Mouse (Mus musculus): ENCODE results near the gene Nfatc2.

Nfatc2 gene

GRCm38 (mm10) chr2:168577381-168577780 lies 24.1 kb downstream of the Nfatc2 start:
- DNase-seq, result no peak

DNA sequence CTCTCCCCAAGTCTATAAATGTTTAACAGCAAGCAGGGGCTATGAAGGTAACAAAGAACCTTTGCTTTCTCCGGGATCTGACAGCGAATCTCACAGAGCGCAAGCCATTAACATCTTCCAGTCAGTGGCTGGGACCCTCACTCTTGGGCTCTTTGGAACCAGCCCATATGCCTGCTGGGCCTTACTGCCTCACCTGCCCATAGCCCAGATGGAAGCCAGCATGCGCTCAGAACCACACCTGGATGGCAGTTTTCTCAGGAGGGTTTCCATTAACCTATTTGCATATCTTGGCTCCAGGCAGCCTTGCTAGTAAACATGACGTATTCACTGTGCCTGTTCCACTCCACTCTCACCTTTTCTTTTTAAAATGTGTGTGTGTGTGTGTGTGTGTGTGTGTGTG lies 25.6 kb downstream of the Nfatc2 start:
- peak; percentile 42 to 48 for DNase-seq

GRCm38 (mm10) chr2:168574934-168575333 lies 26.5 kb downstream of the Nfatc2 start:
- DNase-seq, result peak; percentile 51

- DNase-seq, result no peak
These were observed 27.6 kb downstream of the Nfatc2 start for GRCm38 (mm10) chr2:168573866-168574265.

- no peak for DNase-seq
These were observed 30.2 kb downstream of the Nfatc2 start for GRCm38 (mm10) chr2:168571241-168571640.

DNA sequence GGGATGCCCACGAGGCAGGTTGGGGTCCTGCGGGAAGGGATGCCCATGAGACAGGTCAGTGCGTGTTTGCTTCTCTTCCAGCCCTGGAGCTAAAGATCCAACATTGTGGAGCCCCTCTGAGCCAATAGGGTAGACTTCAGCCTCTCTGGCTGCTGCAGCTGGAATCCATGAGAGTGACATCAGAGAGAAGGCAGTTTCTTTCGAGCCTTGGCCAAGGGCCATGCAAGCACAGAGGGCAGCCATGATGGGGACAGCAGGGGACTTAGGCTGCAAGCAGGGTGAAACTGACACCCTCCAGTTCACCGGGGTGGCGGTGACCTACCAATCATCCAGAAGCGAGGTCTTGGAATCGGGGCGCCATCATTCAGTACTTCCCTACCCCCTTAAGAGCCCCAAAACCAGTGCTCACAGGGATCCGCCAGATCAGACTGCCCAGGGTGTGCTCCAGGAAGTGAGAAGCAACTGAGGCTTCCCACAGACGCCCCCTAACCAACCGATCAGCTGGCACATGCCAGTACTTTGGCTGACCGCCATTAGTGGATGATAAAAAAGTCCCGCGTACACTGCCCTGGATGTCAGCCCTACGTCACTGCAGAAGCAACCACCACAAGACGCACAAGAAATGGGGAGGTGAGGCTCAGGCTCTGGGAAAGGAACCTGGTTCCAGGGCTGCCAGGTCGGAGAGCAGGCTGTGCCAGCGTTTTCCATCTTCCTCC lies 35.8 kb downstream of the Nfatc2 start:
- no peak for DNase-seq

- no peak for DNase-seq
These were observed 38.3 kb downstream of the Nfatc2 start for GRCm38 (mm10) chr2:168563184-168563583.

DNA sequence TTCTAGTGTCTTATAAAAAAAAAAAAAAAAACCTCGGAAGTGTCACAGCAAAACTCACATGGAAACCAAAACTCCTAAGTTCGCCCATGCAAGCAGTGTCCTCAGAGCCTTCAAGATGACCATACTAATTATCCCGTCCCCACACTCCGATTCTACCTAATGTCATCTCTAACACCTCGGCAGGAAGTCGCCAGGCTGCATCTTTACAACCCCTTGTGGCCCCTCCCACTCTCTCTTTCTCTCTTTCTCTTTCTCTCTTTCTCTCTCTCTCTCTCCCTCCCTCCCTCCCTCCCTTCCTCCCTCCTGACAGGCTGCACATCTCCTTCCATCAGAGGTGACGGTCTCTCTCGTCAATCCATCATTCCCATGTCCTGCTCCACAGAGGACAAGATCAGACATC lies 44.4 kb downstream of the Nfatc2 start:
- no peak for DNase-seq

DNA sequence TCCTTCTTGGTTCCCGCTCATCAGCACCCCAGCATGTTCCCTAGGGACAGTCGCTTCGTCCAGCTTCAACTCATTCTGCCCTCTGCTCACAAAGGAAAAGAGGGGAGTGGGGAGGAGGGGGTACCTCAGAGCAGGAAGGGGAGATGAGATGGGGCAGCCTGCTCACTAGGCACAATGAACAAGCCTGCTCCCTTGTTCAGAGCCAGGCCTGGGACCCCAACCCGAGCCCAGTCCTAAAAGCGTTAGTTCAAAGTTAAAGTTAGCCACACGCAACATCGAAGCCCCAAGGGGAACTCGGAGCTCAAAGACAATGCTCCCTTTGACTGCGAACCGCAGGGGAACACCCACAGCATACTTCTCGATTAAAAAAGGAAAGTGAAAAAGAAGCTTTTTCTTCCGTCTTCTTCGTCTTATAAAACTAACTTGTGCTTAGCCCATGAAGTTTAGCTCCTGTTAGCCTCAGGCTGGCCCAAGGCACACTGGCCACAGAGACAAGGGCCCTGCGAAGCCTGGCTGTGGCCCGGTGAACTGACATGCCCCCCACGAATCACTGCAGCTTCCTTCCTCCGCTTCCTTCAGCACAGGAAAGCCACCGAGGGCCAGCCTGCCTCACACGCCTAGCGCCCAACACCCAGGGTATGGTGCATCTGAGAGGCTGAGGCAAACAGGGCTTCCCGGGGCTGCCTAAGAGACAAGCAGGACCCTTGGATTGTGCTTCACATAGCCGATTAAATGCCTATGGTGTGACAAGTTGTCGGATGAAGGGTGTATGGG lies 45.4 kb downstream of the Nfatc2 start:
- peak in 1 of 2 experiments; percentile 54 for DNase-seq

GRCm38 (mm10) chr2:168553541-168553961 lies 47.9 kb downstream of the Nfatc2 start:
- DNase-seq, result peak in 1 of 2 experiments; percentile 41

GRCm38 (mm10) chr2:168552405-168552804 lies 49.1 kb downstream of the Nfatc2 start:
- DNase-seq, result peak; percentile 58 to 72

- DNase-seq, result no peak
These were observed 50.2 kb downstream of the Nfatc2 start for GRCm38 (mm10) chr2:168551218-168551617.

GRCm38 (mm10) chr2:168549326-168549725 lies 52.1 kb downstream of the Nfatc2 start:
- DNase-seq, result no peak

DNA sequence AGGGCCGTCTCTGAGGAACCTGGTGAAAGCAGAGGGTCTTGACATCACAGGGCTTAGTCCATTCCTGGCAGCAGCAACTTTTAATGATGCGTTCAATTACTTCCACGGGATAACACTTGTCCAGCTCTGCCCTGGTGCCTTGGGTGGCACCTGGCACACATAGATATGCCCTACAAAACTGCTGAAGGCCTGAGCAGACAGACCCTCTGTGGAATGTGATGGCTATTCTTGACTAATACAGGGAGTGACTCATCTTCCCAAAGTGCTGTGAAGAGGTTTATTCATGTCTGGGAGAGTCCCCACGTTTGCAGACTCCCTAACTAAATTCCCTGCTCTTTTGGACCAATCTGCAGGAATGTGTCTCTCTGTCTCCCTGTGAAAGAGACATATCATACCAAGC lies 53.4 kb downstream of the Nfatc2 start:
- no peak for DNase-seq

DNA sequence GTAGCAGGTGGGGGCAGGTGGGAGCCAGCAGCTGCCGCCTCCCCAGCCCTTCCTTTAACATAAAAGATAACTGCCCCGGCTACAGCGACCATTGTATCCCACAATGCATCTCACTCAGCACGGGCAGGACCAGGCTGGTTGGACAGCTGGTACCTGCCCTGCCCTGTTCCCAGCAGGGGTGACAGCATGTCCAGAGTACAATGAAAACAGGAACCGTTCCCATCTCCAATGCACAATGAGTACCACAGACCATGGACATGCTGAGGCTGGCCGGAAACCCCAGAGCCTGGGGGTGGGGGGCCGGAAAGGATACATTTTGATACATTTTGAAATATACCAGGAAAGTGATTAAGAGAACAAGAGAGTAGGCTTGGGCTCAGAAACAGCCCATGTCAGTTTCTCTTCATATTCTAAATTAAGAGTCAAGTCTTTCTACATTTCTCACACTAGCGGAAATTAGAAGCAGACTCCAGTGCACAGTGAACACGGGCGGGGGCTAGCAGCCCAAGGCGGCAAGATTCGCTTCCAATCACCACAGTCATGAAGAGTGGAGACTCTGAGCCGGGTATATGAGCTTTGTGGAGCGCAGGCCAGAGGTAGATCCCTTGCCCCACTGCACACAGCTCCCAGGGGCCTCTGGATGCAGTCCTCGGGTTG lies 55.4 kb downstream of the Nfatc2 start:
- no peak for DNase-seq

- DNase-seq, result peak; percentile 30 to 62
These were observed 57.4 kb downstream of the Nfatc2 start for GRCm38 (mm10) chr2:168544102-168544501.

GRCm38 (mm10) chr2:168543026-168543425 lies 58.4 kb downstream of the Nfatc2 start:
- DNase-seq, result no peak

DNA sequence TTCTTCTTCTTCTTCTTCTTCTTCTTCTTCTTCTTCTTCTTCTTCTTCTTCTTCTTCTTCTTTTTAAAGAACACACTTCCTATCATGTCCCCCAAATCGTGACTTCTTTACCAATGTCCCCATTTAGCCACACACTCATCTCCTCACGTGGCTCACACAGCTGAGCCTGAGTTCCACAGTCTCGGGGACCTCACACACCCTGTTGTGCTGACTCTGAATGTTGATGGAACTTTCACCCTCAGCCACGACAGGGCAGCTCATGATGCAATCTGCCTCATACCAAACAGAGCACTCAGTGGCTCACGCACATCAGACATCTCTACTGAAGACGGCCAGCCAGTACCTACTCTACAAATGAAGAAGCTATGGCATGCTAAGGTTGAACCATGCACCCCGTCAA lies 60.2 kb downstream of the Nfatc2 start:
- no peak for DNase-seq

GRCm38 (mm10) chr2:168539594-168540222 lies 61.7 kb downstream of the Nfatc2 start:
- no peak for DNase-seq

DNA sequence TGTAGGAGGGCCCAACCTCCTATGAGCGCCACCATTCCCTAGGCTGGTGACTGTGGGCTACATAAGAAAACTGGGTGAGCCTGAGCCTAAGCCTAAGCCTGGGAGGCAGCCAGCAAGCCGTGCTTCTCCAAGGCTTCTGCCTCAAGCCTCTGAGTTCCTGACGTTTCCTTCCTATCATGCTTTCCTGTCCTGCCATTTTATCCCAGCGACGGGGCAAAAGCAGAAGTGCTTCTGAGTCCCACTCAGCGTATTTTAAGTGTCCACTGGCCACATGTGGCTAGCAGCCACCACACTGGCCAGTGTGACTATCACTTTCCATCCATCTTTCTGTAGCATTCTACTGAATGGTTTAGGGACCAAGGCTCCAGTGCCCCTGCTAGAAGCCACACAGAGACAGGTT lies 62.4 kb downstream of the Nfatc2 start:
- DNase-seq, result no peak

DNA sequence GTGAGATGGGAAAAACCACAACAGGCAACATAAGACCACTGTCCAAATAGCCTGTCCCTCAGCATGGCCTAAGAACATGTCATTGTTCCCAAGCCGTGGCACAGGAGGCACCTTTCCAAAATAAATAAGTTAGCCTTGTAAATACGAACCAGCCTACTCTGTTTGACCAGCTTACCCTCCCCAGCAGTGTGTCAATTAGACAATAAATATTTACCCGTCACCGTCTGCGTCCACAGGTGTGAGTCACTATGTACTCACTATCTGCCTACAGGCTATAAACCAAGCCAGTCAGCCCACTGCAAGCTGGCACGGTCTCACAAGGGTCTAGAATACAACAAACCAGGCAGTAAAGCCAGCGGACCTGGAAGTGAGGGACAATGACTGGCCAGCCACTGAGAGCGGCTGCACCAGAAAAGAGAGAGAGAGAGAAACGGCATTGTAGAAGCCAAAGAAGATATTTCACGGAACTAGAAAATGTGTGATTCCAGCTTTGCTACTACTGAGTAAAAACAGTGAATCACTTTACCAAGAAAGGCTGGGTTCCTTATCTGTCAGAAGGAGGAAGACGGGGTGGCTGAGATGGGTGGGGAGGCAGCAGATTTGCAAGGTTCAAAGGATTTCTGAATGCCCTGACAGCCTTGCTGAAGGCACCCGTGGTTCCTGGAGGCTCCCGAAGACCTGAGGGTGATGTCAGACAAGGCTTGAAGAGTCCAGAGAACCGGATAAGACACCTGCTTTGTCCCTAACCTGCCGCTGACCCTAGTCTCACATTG lies 69.2 kb downstream of the Nfatc2 start:
- DNase-seq, result no peak

- peak; percentile 67 to 70 for DNase-seq
These were observed 72.9 kb downstream of the Nfatc2 start for GRCm38 (mm10) chr2:168528551-168528950.

Data from kidney, postnatal 36 days (tissue).